Mouse (Mus musculus) heart, embryonic 13.5 days (tissue): Measurements from ENCODE around the gene Akr1b10. TPM values are rescaled to one million over a fixed set of nuclear protein-coding genes. Genes with fewer than 3 reads are reported as not detected.
"Not testable (repeated sequence)": the region's sequence is repeated elsewhere in the genome, so short reads cannot be mapped to it uniquely, and the experiment has no call there.

ENCODE experiments used
- ATAC-seq: fragments of 200-750 bp; cut with Nextera tagmentation; 2 replicates; pipeline ENCODE4 v1.8.0; 2017; ENCODE audit warnings: moderate TSS enrichment; ENCODE audit not compliant: insufficient number of reproducible peaks, low FRiP score, low TSS enrichment; ENCODE audit errors: extremely low read depth
- H3K27ac ChIP-seq: fragments of 300-500 bp; sonication (generic); replicated peaks from 2 replicates; pipeline ENCODE4 v1.5.1; 2015; ENCODE audit warnings: moderate library complexity, mild to moderate bottlenecking, inconsistent platforms
- H3K27me3 ChIP-seq: fragments of 300-500 bp; sonication (generic); replicated peaks from 2 replicates; pipeline ENCODE4 v1.6.1; 2015; ENCODE audit warnings: mild to moderate bottlenecking, inconsistent platforms
- H3K36me3 ChIP-seq: fragments of 300-500 bp; sonication (generic); 2 replicates; pipeline ENCODE4 v1.6.1; 2015; ENCODE audit warnings: mild to moderate bottlenecking, inconsistent platforms
- H3K4me1 ChIP-seq: fragments of 300-500 bp; sonication (generic); 2 replicates; pipeline ENCODE4 v1.6.1; 2015; ENCODE audit warnings: inconsistent platforms
- H3K4me2 ChIP-seq: fragments of 300-500 bp; sonication (generic); 2 replicates; pipeline ENCODE4 v1.6.1; 2015; ENCODE audit warnings: inconsistent platforms, mild to moderate bottlenecking, moderate library complexity
- H3K4me3 ChIP-seq: fragments of 300-500 bp; sonication (generic); 2 replicates; pipeline ENCODE4 v1.5.1; 2015; ENCODE audit warnings: moderate library complexity, mild to moderate bottlenecking, inconsistent platforms
- H3K9ac ChIP-seq: fragments of 300-500 bp; sonication (generic); 2 replicates; pipeline ENCODE4 v1.6.1; 2015; ENCODE audit warnings: inconsistent platforms, mild to moderate bottlenecking, moderate library complexity
- H3K9me3 ChIP-seq: fragments of 300-500 bp; sonication (generic); 2 replicates; pipeline ENCODE4 v1.6.1; 2016; ENCODE audit warnings: inconsistent platforms
- WGBS: fragments of 180-500 bp; shearing (Covaris S2); methylation state at CpG from one replicate; pipeline ENCODE4 v1.1.7; 2015; ENCODE audit warnings: mixed read lengths; 5-methylcytosine and 5-hydroxymethylcytosine counted together
- polyA plus RNA-seq: library from polyadenylated mRNA; unstranded; fragments of >200 nt; fragmentation: Nextera tagmentation; extraction: Ambion mirVana; gene quantifications from 2 replicates; pipeline ENCODE4 v1.2.1, GENCODE M21; 2015

Akr1b10 gene
- polyA plus RNA-seq = 55.7 and 59.7 TPM in 2 replicates

DNA sequence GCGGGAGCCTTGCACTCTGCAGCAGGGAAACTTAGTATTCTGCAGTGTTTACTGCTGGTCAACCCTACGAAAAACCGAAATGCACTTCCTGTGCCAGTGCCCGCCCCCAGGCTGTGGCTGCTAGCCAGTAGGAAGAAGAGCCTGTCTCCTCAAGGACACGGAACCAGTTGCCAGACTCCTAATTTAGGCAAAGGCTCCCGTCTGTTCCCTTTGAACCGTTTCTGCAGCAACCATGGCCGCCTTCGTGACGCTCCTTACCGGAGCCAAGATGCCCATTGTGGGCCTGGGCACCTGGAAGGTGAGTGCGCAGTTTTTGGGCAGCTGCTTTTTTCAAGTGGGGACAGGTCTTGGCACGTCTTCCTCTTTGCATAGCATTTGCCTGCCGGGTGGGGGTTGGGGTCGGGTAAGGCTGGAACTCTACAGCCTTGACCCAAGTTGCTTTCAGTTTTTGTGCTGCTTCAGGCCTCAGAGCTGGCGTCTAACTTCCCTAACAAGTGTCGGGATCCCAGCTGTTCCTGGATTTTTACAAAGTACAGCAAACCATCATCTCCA, at the start of gene Akr1b10:
Gene Akr1b10 (plus strand): TSS at position 109 of the 552 bp plus-strand sequence.
- Histone ChIP-seq H3K27ac (peak within 1 kb of the TSS; percentile 88), H3K9me3 (no peaks in the 10 kb centered on the region), H3K4me3 (peak within 1 kb of the TSS; percentile 75), H3K27me3 (no peaks in the 10 kb centered on the region), H3K4me1 (peaks cover 18% of the 10 kb centered on the region), H3K9ac (peak within 1 kb of the TSS; percentile 85), H3K36me3 (peaks cover 18% of the 10 kb centered on the region), H3K4me2 (peak within 1 kb of the TSS; percentile 98)
- WGBS = under 1% methylated on average over 17 of the region's 17 CpGs
- peak; percentile 46; the same call in 1 of the 2 replicates for ATAC-seq

DNA sequence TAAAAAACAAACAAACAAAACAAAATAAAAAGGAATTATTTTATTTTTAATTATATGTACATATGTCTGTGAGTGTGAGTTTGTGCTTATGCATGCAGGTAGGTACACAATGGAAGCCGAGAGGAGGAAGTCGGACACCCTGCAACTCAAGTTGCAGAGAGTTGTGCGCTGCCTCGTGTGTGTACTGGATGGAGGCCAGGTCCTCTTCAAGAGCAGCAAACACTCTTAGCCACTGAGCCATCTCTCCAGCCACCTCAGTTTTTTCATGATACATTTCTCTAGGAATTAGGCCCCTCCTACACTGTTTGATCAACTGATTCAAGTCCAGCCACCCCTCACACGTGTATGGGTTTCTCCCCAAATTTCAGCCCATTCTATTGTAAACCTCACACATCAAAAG, 49.3 kb upstream of the Akr1b10 start:
- H3K36me3 ChIP-seq = no peaks in the 10 kb centered on the region
- H3K4me3 ChIP-seq = no peak overlapping the region
- no peaks in the 10 kb centered on the region for H3K9me3 ChIP-seq
- H3K4me1 ChIP-seq = peaks cover 10% of the 10 kb centered on the region
- no peak for ATAC-seq
- no peaks in the 10 kb centered on the region for H3K27me3 ChIP-seq
- 79% methylated on average over 5 of the region's 5 CpGs for WGBS
- no peak overlapping the region for H3K27ac ChIP-seq
- no peak overlapping the region for H3K4me2 ChIP-seq
- no peak overlapping the region for H3K9ac ChIP-seq

DNA sequence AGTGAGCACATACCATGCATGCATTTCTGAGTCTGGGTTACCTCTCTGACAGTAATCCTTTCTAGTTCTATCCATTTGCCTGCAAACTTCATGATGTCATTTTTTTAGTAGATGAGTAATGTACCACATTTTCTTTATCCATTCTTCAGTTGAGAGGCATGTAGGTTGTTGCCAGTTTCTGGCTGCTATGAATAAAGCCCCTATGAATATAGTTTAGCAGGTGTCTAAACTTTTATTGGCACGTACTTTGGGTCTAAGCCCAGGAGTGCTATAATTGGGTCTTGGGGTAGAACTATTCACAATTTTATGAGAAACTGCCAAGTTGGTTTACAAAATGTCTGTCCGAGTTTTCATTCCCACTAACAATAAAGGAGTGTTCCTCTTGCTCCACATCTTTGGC, 46.2 kb upstream of the Akr1b10 start:
- H3K9me3 ChIP-seq = no peaks in the 10 kb centered on the region
- no peak overlapping the region for H3K9ac ChIP-seq
- no peak overlapping the region for H3K4me2 ChIP-seq
- ATAC-seq = no peak
- H3K36me3 ChIP-seq = no peaks in the 10 kb centered on the region
- no peak overlapping the region for H3K4me3 ChIP-seq
- H3K27ac ChIP-seq = no peak overlapping the region
- no peaks in the 10 kb centered on the region for H3K27me3 ChIP-seq
- peaks cover 6% of the 10 kb centered on the region; the same call in 1 of the 2 replicates for H3K4me1 ChIP-seq
- 74% methylated on average over 2 of the region's 2 CpGs for WGBS

DNA sequence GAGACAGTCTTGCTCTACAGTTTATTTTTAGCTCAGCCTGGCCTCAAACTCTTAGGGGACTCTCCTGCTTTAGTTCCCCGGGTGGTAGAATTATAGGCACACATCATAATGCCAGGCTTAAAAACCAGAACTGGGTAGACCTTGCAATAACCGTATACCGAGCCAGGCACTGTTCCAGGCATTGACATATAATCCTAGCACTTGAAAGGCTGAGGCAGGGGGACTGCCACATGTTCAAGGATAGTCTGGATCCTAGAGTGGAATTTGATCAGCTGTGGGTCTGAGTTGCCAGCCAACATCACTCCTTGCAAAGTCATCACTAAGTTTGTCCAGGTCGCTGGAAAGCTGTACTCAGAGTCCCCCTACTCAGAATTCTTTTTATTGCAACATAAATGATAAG, 42.0 kb upstream of the Akr1b10 start:
- 60% methylated on average over 4 of the region's 4 CpGs for WGBS
- H3K9ac ChIP-seq = no peak overlapping the region
- no peaks in the 10 kb centered on the region for H3K36me3 ChIP-seq
- no peak overlapping the region for H3K4me2 ChIP-seq
- peaks cover 26% of the 10 kb centered on the region for H3K4me1 ChIP-seq
- no peaks in the 10 kb centered on the region for H3K27me3 ChIP-seq
- no peak overlapping the region for H3K4me3 ChIP-seq
- no peak overlapping the region for H3K27ac ChIP-seq
- no peak for ATAC-seq
- no peaks in the 10 kb centered on the region for H3K9me3 ChIP-seq

DNA sequence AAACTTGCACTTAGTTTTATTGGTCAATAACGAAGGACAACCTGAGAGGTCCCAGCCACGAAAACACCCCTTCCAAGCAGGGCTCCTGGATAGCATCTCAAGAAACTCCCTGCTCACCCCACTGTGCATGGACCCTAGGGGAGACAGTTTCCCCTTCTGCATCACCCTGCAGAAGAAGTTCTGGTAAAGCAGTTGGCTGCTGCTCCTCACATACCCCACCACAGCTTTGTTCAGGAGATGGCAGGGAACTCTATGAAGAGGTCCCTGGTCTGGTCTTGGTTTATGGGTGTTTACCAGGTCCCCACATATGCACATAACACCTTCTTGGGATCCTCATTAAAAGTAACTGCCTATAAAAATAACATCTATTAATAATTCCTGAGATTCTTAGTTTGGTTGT, 41.5 kb upstream of the Akr1b10 start:
- no peaks in the 10 kb centered on the region for H3K27me3 ChIP-seq
- H3K9me3 ChIP-seq = no peaks in the 10 kb centered on the region
- H3K4me2 ChIP-seq = no peak overlapping the region
- no peak overlapping the region for H3K9ac ChIP-seq
- H3K4me3 ChIP-seq = no peak overlapping the region
- no peaks in the 10 kb centered on the region for H3K36me3 ChIP-seq
- H3K4me1 ChIP-seq = peaks cover 26% of the 10 kb centered on the region
- ATAC-seq = no peak
- 79% methylated on average over 2 of the region's 2 CpGs for WGBS
- H3K27ac ChIP-seq = no peak overlapping the region

DNA sequence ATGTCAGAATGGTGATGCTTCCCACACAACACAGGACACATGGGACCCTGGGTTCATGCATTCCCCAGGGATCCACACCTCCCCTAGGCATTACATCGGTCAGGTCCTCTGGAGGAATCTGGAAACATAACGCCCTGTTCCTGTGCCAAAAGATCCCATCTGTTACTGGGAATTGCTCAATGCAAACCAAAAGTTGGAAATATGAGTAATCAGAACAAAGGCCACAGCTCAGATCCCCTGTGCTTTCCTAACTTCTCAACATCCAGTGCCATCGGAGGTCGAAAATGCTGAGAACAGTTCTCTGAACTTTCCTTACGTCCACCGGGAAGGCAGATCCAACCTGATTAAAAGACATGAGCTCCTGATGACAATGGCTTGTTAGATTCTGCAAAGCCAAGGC, 40.6 kb upstream of the Akr1b10 start:
- WGBS = 77% methylated on average over 6 of the region's 6 CpGs

DNA sequence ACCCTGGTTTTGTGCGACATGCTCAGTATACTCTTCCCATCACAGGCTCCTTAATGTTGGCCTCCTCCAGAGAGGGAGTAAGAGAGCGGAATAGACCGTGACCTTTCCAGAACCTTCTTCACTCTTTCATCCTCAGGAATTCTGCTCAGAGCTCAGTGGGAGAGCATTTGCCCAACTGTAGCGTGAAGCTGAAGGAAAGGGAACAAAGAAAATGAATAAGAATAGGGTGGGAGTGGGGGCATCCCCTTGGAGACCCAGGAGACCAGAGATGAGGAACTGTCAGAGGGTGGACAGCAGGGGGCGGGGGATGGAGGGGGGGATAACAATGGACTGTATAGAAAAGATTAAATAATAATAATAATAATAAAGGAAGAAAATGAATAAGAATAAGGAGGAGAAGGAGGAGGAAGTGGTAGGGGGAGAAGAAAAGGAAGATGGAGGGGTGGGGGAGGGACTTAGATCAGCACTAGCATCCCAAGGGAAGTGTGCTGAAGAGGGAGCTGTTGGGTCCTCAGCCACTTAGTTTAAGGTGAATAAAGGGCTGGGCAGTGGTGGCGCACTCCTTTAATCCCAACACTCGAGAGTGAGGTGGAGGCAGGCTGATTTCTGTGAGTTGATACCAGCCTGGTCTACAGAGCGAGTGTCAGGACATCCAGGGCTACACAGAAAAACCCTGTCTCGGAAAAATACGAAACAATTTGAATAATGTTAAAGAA, 39.7 kb upstream of the Akr1b10 start:
- Histone ChIP-seq H3K27me3 (no peaks in the 10 kb centered on the region), H3K4me1 (peaks cover 26% of the 10 kb centered on the region), H3K36me3 (no peaks in the 10 kb centered on the region), H3K27ac (no peak overlapping the region), H3K4me3 (no peak overlapping the region), H3K9ac (no peak overlapping the region), H3K9me3 (no peaks in the 10 kb centered on the region), H3K4me2 (peak overlapping the region; percentile 22)
- 56% methylated on average over 10 of the region's 10 CpGs for WGBS
- ATAC-seq = no peak

More for the DNA sequence above, 40.6 kb upstream of the Akr1b10 start:
- no peak overlapping the region for H3K27ac ChIP-seq
- no peak overlapping the region for H3K4me3 ChIP-seq
- ATAC-seq = no peak
- H3K4me2 ChIP-seq = no peak overlapping the region
- no peaks in the 10 kb centered on the region for H3K36me3 ChIP-seq
- H3K9ac ChIP-seq = no peak overlapping the region
- H3K27me3 ChIP-seq = no peaks in the 10 kb centered on the region
- peaks cover 26% of the 10 kb centered on the region for H3K4me1 ChIP-seq
- H3K9me3 ChIP-seq = no peaks in the 10 kb centered on the region

DNA sequence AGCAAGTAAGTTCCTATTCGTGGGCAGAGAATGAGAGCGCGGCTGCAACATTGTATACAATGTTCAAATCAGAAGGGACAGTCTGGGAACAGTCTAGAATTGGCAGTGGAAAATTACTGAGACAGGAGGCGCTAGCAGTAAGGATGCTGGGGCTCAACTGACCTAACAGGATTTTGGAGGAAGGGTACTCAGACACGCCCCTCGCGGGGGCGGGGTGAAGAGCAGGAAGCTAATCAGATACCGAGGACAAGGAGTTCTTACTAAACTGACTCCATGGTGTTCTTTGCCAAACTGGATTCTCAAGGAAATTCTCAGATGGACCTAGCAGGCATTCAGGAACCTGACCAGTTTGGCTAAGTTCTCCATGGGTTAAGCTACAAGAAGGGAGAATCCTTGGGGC, 39.1 kb upstream of the Akr1b10 start:
- H3K4me1 ChIP-seq = peaks cover 26% of the 10 kb centered on the region
- no peak for ATAC-seq
- H3K4me2 ChIP-seq = peak overlapping the region; percentile 22
- no peak overlapping the region for H3K27ac ChIP-seq
- no peaks in the 10 kb centered on the region for H3K27me3 ChIP-seq
- H3K36me3 ChIP-seq = no peaks in the 10 kb centered on the region
- no peaks in the 10 kb centered on the region for H3K9me3 ChIP-seq
- no peak overlapping the region for H3K9ac ChIP-seq
- 20% methylated on average over 9 of the region's 9 CpGs for WGBS
- no peak overlapping the region for H3K4me3 ChIP-seq

DNA sequence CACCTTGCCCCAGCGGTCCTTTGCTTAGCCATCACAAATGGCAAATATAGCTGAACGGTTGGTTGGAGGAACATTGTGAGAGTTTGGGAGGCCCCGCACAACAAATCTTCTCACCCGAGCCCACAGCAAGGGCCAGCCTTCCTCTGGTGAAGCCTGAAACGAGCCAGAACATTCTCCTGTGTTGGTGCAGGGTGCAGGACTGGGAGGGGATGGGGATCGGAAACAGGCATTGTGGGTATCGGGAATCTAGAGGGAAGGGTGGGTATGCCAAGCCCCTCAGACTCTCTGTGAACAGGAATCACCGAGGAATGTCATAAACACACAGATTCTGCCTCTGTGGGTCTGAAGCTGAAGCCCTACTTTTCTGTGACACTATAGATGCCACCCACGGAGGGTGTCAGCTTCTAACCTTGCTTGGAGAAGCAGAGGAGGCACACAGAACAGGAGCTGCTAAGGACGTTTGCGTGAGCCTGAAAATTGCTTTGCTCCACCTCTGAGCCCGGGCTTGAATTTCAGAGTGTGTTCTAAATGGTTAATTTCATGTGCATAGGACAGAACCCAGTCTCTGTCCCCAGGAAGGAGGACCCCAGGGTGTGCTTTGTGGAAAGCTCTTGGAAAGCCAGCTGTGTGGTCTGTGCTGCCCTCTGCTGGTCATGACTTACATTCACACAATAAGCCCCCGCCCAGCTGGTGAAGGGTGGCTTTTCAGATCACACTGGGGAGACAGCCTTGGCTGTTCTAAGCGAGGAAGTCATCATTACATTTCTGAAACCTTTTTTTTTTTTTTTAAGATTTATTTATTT, 37.7 kb upstream of the Akr1b10 start:
- no peak for ATAC-seq
- Histone ChIP-seq H3K9ac (peak overlapping the region; percentile 56; the same call in 1 of the 2 replicates), H3K36me3 (no peaks in the 10 kb centered on the region), H3K4me2 (peak overlapping the region; percentile 58), H3K9me3 (no peaks in the 10 kb centered on the region), H3K27me3 (no peaks in the 10 kb centered on the region), H3K4me3 (peak overlapping the region; percentile 16; the same call in 1 of the 2 replicates), H3K27ac (no peak overlapping the region), H3K4me1 (peaks cover 26% of the 10 kb centered on the region)
- 37% methylated on average over 14 of the region's 14 CpGs for WGBS

DNA sequence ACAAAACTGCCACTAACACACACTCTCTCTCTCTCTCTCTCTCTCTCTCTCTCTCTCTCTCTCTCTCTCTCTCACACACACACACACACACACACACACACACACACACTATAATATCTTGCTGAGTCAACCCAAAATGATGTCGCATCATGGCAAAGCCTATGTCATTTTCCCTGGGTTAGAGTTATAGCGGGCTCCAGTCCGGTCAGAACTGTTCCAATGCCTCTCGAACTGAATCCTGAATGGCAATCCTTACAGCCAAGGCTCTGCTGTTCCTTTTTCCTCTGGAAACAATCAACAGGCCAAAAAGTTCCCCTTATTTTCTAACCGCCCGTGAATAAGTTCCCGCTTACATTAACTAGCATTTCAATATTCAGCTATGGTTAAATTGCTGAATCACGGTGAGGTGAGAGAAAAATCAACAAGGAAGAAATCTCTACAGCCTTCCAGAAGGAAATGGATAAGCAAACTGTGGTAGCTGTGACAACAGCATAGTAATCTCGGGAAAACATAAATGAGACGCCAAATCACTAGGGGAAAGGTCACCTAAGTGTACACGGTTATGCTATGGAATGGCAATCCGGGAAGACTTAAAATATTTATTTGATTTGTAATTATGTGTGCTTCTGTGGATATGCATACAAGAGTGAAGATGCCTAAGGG, 33.9 kb upstream of the Akr1b10 start:
- Histone ChIP-seq H3K36me3 (no peaks in the 10 kb centered on the region), H3K27ac (no peak overlapping the region), H3K9ac (no peak overlapping the region), H3K4me1 (peaks cover 34% of the 10 kb centered on the region), H3K27me3 (no peaks in the 10 kb centered on the region), H3K4me2 (no peak overlapping the region), H3K9me3 (no peaks in the 10 kb centered on the region), H3K4me3 (no peak overlapping the region)
- WGBS = 70% methylated on average over 12 of the region's 12 CpGs
- no peak for ATAC-seq

DNA sequence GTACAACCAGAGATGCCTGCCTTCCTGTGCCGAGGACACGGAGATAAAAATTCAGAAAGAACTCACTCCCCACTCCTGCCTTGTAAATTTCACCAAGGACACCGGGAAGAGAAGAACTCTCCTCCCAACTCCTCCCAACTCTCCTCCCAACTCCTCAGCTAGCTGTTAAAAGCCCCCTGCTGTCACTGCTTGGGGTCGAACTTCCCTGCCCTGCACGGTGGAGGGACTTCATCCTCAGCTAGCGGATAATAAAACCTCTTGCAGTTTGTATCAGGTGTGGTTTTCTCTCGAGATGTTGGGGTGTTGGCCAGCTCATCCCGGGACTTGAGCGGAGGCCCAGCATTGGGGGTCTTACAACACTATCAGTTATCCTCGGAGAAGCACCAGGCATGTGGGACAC, 32.5 kb upstream of the Akr1b10 start:
- not testable (repeated sequence) for ATAC-seq, H3K4me3 ChIP-seq, H3K4me2 ChIP-seq, H3K36me3 ChIP-seq, H3K9ac ChIP-seq, H3K27ac ChIP-seq, H3K27me3 ChIP-seq, H3K9me3 ChIP-seq
- H3K4me1 ChIP-seq = peaks cover 30% of the 10 kb centered on the region
- WGBS = 25% methylated on average over 10 of the region's 10 CpGs
